Mouse (Mus musculus) E14TG2a.4 (cell line): ENCODE measurements around the gene Nup107.
"Not testable (repeated sequence)": the region's sequence is repeated elsewhere in the genome, so short reads cannot be mapped to it uniquely, and the experiment has no call there.

Experiments used
- H3K27me3 ChIP-seq: 2 replicates; pipeline ENCODE4 v1.6.1; 2014; ENCODE audit warnings: low read length, control low read depth; ENCODE audit not compliant: insufficient read depth
- H3K36me3 ChIP-seq: 2 replicates; pipeline ENCODE4 v1.6.1; 2014; ENCODE audit warnings: low read length, control low read depth; ENCODE audit not compliant: insufficient read depth
- H3K4me1 ChIP-seq: replicated peaks from 2 replicates; pipeline ENCODE4 v1.6.1; 2014; ENCODE audit warnings: low read depth, low read length, control low read depth
- H3K4me3 ChIP-seq: replicated peaks from 2 replicates; pipeline ENCODE4 v1.5.1; 2014; ENCODE audit warnings: mild to moderate bottlenecking, low read length
- H3K9me3 ChIP-seq: 2 replicates; pipeline ENCODE4 v1.6.1; 2014; ENCODE audit warnings: low read length, control low read depth
- CTCF ChIP-seq: conservative IDR thresholded peaks from 2 replicates; pipeline ENCODE4 v1.5.1; 2014; ENCODE audit warnings: low read length
- NANOG ChIP-seq: IDR thresholded peaks from 2 replicates; pipeline ENCODE4 v1.6.1; 2014; ENCODE audit warnings: borderline replicate concordance, low read length, mixed read lengths
- POU5F1 ChIP-seq: IDR thresholded peaks from 2 replicates; pipeline ENCODE4 v1.6.1; 2014; ENCODE audit warnings: low read length, borderline replicate concordance

Gene Nup107

GRCm38 (mm10) chr10:117759844-117760630 lies 32.5 kb downstream of the Nup107 start:
- H3K4me3 ChIP-seq: no peak overlapping the region
- H3K9me3 ChIP-seq: no peaks in the 10 kb centered on the region
- H3K36me3 ChIP-seq: peaks cover 98% of the 10 kb centered on the region
- peaks cover 6% of the 10 kb centered on the region for H3K4me1 ChIP-seq
- TF ChIP-seq POU5F1 (no peak), CTCF (no peak), NANOG (no peak)
- H3K27me3 ChIP-seq: no peaks in the 10 kb centered on the region

GRCm38 (mm10) chr10:117758749-117759727 lies 33.5 kb downstream of the Nup107 start:
- H3K4me3 ChIP-seq: no peak overlapping the region

GRCm38 (mm10) chr10:117758344-117758743 lies 34.2 kb downstream of the Nup107 start:
- H3K36me3 ChIP-seq: peaks cover 98% of the 10 kb centered on the region
- H3K4me1 ChIP-seq, H3K9me3 ChIP-seq, H3K27me3 ChIP-seq, H3K4me3 ChIP-seq: not testable (repeated sequence)

More at GRCm38 (mm10) chr10:117758749-117759727, 33.5 kb downstream of the Nup107 start:
- TF ChIP-seq POU5F1 (no peak), NANOG (no peak), CTCF (no peak)
- peaks cover 6% of the 10 kb centered on the region for H3K4me1 ChIP-seq
- H3K9me3 ChIP-seq: no peaks in the 10 kb centered on the region
- H3K27me3 ChIP-seq: no peaks in the 10 kb centered on the region
- H3K36me3 ChIP-seq: peaks cover 98% of the 10 kb centered on the region

- no peaks in the 10 kb centered on the region for H3K27me3 ChIP-seq
- H3K4me1 ChIP-seq: peaks cover 6% of the 10 kb centered on the region
- H3K4me3 ChIP-seq: no peak overlapping the region
- TF ChIP-seq POU5F1: no peak
- no peak for TF ChIP-seq NANOG
- TF ChIP-seq CTCF: no peak
- no peaks in the 10 kb centered on the region for H3K9me3 ChIP-seq
- H3K36me3 ChIP-seq: peaks cover 99% of the 10 kb centered on the region
Observed at GRCm38 (mm10) chr10:117757796-117758342, 34.6 kb downstream of the Nup107 start.

- peaks cover 99% of the 10 kb centered on the region for H3K36me3 ChIP-seq
- TF ChIP-seq NANOG (no peak), CTCF (no peak), POU5F1 (no peak)
- H3K4me1 ChIP-seq: peaks cover 6% of the 10 kb centered on the region
- H3K4me3 ChIP-seq: no peak overlapping the region
- no peaks in the 10 kb centered on the region for H3K9me3 ChIP-seq
- H3K27me3 ChIP-seq: no peaks in the 10 kb centered on the region
Observed at GRCm38 (mm10) chr10:117757259-117757658, 35.2 kb downstream of the Nup107 start.

- no peak for TF ChIP-seq NANOG
- TF ChIP-seq CTCF: no peak
- no peak for TF ChIP-seq POU5F1
- H3K4me3 ChIP-seq: no peak overlapping the region
Observed at GRCm38 (mm10) chr10:117756784-117757183, 35.7 kb downstream of the Nup107 start.

GRCm38 (mm10) chr10:117755799-117756467 lies 36.6 kb downstream of the Nup107 start:
- TF ChIP-seq POU5F1: no peak
- no peak for TF ChIP-seq NANOG
- no peak for TF ChIP-seq CTCF
- H3K36me3 ChIP-seq: peaks cover 99% of the 10 kb centered on the region
- peaks cover 6% of the 10 kb centered on the region for H3K9me3 ChIP-seq
- H3K27me3 ChIP-seq: no peaks in the 10 kb centered on the region
- no peak overlapping the region for H3K4me3 ChIP-seq
- peaks cover 6% of the 10 kb centered on the region for H3K4me1 ChIP-seq

More at GRCm38 (mm10) chr10:117756784-117757183, 35.7 kb downstream of the Nup107 start:
- no peaks in the 10 kb centered on the region for H3K27me3 ChIP-seq
- peaks cover 6% of the 10 kb centered on the region for H3K4me1 ChIP-seq
- no peaks in the 10 kb centered on the region for H3K9me3 ChIP-seq
- peaks cover 99% of the 10 kb centered on the region for H3K36me3 ChIP-seq

- H3K27me3 ChIP-seq: no peaks in the 10 kb centered on the region
- H3K9me3 ChIP-seq: peaks cover 12% of the 10 kb centered on the region
- H3K4me1 ChIP-seq: peaks cover 6% of the 10 kb centered on the region
- H3K36me3 ChIP-seq: peaks cover 98% of the 10 kb centered on the region
- TF ChIP-seq POU5F1 (no peak), NANOG (no peak), CTCF (no peak)
- H3K4me3 ChIP-seq: no peak overlapping the region
Observed at GRCm38 (mm10) chr10:117755086-117755798, 37.3 kb downstream of the Nup107 start.
